Mouse (Mus musculus): ENCODE data around the gene Fndc3b.
A peak's percentile ranks its signal among the peaks of the same experiment; 100 is the strongest.

The Fndc3b gene

DNA sequence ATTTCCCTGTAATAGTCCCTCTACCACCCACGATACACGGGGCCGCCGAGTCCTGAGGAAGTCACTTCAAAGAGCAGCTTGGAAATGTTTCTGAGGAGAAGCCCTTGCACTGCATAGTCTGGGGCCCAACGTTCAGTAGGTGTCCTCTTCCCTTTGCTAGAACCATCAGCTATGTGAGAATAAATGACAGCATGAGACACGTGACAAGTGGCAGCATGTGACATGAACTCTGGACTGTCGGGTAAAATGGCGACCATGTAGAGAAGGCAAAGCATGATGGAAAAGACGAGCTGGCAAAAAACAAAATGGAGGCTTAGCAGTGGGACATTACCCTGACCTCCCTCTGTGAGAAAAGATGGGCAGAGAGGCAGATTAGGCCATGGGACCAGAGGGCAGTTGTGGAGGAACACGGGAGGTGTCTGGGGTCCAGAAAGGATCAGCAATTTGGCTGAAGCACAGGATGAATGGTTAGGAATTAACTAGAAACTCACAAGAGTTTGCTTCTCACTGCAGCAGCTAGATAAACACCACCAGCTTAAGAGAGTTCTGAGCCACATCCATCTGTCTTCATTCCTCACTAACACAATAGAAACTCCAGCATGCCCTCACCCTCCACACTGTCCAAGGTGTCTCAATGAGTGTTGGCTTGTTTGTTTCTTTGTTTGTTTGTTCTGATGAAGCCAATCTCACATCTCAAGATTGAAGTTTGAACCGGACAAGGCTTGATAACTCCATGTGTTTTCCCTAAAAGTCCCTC, 118.2 kb downstream of the Fndc3b start:
- DNase-seq (ENCODE audit: low spot score in 2 of 2) = no peak

- DNase-seq (ENCODE audit: low spot score in 2 of 2) = no peak
These were observed 120.3 kb downstream of the Fndc3b start for GRCm38 (mm10) chr3:27590823-27591222.

GRCm38 (mm10) chr3:27589305-27589704, 121.8 kb downstream of the Fndc3b start:
- DNase-seq (ENCODE audit: low spot score in 2 of 2) = no peak

DNA sequence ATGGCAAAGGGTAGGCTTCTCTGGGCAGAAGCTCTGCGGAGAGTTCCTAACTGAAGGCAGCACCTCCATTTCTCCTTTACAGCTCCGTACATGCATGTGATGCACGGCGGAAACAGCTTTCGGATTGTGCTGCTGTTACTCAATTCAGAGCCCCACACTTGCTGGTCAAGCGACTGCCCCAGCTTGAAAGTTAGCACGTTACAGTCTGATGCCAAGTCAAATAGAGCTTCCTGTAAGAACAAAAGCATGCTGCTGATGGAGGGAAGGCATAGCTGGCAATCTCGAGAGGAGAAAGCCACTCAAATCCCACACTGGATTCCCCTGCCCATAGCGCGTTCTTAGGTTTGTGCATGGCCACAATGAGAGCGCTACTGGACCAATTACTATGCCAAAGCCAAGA, 122.5 kb downstream of the Fndc3b start:
- DNase-seq (ENCODE audit: low spot score in 2 of 2) = no peak

- no peak for DNase-seq (ENCODE audit: low spot score in 2 of 2)
These were observed 126.2 kb downstream of the Fndc3b start for GRCm38 (mm10) chr3:27584607-27585605.

- no peak for DNase-seq (ENCODE audit: low spot score in 2 of 2)
These were observed 128.9 kb downstream of the Fndc3b start for GRCm38 (mm10) chr3:27581931-27582840.

- DNase-seq (ENCODE audit: low spot score in 2 of 2) = no peak
These were observed 130.2 kb downstream of the Fndc3b start for GRCm38 (mm10) chr3:27580956-27581355.

DNA sequence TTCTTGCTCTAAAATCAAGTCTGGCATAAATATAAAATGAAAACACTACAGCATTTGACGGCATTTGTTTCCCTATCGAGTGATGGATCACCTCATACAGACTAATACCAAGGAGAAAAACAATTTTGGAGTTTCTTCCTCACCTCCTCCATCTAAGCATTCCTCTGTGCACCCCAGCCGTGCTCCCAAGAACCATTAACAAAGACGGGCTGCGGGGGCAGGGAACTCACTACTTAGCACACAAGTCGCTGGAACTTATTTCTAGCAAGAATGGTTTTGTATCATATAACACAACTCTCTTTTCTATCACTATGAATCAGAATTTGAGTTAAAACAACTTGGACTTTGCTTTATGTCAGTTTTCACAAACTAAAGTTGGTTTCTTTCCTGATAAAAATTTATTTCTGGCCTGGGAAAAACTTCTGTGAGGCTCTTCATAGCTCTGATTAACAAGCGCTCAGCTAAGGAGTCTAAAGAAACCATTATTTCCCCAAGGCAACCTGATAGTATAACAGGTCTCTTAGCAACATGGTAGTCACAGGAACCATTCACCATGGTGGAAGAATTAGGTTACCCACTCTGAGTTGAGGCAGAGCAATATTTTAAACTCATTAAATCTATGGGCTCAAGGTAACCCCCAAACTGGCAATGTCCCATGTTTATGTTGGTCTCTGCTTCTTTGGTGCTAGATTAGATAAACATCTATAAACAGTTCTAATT, 131.1 kb downstream of the Fndc3b start:
- no peak for DNase-seq (ENCODE audit: low spot score in 2 of 2)

DNA sequence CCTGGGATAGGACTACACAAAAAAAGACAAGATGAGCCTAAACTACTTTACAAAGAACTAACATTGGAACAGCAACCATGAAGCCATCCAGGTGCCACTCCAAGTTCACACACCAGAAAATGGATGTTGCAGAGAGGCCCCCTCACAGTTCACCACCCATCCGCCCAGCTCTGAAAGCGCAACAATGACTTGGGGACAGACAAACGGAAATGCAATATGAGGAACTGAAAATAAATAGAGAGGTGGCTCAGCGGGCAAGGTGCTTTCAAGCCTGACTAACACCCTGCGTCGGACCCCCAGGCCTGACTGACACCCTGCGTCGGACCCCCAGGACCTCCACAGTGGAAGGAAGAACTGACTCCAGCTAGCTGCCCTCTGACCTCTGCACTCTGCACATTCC, 131.9 kb downstream of the Fndc3b start:
- DNase-seq (ENCODE audit: low spot score in 2 of 2) = no peak

DNA sequence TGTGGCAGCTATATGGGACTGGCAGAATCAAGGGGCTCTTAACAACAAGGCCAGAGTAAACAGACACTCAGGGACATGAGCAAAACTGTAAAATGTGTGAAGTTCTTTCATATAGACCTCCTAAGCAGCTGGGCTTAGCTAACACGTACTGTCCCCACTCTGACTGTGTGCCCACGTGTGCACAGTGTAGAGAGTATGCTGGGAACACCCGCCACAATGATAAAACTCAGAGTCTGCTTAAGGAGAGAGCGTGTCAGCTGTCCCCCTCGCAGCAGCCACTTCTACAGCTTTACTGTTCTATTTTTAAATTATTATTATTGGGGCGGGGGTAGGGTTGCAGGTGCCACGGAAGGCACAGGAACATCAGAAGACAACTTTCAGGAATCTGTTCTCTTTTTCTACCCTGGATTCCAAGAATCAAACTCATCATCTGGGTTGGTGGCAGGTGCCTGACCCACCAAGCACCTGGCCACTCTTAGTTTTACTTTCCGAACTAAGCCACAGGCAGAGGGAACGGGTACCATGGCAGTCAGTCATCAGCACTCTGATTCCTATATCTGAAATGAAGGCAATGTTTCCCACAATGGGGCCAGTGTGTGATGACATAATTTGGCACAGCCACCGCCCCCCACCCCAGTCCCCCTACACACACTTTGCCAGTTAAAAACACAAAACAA, 133.6 kb downstream of the Fndc3b start:
- no peak for DNase-seq (ENCODE audit: low spot score in 2 of 2)

- no peak for DNase-seq (ENCODE audit: low spot score in 2 of 2)
These were observed 136.9 kb downstream of the Fndc3b start for GRCm38 (mm10) chr3:27574241-27574640.

- peak in 1 of 2 experiments; percentile 13 for DNase-seq (ENCODE audit: low spot score in 2 of 2)
These were observed 137.6 kb downstream of the Fndc3b start for GRCm38 (mm10) chr3:27573458-27573857.

DNA sequence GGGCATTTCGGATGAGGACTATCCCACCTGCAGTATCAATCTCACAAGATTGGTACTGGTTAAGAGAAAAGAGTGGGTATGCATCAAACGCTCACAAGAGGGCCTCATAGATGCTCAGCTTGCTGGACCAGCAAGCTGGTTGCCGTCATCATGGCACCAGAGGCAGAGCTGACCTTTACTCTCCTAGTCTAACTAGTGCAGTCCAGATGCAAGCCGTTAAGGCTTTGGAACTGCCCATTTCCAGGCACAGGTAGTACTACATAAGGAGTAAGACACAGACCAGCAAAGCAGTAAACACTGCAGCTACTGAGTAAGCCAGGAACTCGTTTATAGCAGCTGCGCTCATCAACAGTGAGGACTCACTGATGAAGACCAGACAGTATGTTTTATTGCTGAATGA, 138.8 kb downstream of the Fndc3b start:
- no peak for DNase-seq (ENCODE audit: low spot score in 2 of 2)

- no peak for DNase-seq (ENCODE audit: low spot score in 2 of 2)
These were observed 145.8 kb downstream of the Fndc3b start for GRCm38 (mm10) chr3:27565314-27565713.

- DNase-seq (ENCODE audit: low spot score in 2 of 2) = no peak
These were observed 148.0 kb downstream of the Fndc3b start for GRCm38 (mm10) chr3:27563047-27563624.

DNA sequence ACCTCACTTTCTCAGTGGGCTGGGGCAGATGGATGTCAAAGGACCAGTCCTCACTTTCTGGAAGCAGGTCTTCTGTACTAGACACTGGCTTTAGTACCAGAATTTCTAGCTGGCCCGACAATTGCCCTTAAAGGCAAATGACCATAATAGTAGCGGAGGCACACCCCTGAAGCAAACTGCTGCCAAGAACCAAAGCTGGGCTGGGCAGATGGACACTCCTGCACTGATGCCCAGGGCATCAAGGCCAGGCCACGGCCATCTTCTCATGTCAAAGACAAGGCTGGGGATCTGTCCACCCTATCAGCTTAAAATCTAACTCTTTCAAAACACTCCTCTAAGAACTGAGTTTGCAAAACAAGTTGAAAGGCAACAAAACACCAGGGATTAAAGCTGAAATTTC, 148.6 kb downstream of the Fndc3b start:
- no peak for DNase-seq (ENCODE audit: low spot score in 2 of 2)

DNA sequence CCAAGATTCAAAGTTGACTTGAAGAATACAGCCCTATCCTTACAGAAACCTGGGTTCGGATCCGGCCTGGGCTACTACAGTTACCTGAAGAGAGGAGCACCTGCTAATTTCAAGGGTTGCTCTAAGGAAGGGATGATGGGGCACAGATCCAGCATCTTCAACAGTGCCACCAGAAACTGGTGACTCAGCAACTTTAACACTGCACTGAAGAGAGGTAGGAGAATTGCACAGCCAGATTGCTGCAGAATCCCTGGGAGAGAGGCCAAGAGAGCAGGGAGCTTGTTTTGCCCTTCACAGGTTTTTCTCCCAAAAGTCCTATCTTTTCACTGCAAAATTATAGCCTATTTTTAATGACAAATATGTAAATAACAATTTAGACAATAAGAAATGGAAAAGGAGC, 149.2 kb downstream of the Fndc3b start:
- peak in 1 of 2 experiments; percentile 34 for DNase-seq (ENCODE audit: low spot score in 2 of 2)

GRCm38 (mm10) chr3:27559316-27559715, 151.8 kb downstream of the Fndc3b start:
- no peak for DNase-seq (ENCODE audit: low spot score in 2 of 2)

DNA sequence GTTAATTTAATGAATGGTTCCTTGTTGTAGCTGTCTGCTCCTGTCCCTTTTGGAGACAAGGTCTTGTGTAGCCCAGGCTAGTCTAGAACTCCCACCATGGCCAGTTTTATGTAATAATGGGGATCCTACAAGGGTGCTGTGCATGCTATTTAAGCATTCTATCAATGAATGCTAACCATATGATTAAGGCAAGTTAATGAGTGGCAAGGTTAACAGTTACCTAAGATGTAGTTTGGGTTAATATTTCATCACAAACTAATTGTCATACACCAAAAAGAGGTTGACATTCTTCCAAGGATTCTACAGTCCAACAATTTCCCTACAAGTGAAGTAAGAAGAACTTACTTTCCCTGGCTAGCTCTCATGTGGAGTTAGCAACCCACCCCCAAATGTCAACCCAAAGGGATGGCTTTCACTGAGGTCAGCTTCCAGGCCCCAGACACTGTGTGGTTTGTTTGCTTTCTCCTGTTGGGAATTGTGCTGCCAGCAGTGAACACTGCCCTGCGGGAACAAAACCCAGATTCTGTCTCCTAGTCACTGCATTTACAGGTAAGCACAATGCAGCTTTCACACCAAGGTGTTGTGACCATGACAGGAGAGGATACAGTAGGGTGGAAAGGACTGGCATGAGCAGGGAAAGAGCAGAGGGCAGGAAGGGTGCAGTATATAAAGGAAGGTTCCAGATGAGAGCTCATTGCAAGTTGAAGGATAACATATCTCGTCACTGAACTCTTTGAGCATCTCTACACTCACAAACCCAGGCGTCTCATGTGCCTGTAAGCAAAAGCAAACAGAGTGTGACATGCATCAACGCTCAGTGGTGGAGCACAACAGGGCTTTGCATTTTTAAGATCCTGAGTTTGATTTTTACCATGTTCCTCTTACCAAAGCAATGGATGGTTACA, 153.8 kb downstream of the Fndc3b start:
- no peak for DNase-seq (ENCODE audit: low spot score in 2 of 2)

Data from left cerebral cortex, adult 9 months (tissue).